Mouse (Mus musculus) cerebellum, postnatal 10 days (tissue): ENCODE results near the gene Slc12a8.
A peak's percentile ranks its signal among the peaks of the same experiment; 100 is the strongest.

Experiments
- DNase-seq, 2 experiments: peaks; one replicate each; pipeline ENCODE4 v3.0.0; 2021; ENCODE audit warnings: mixed read lengths in 2 of 2

The Slc12a8 gene

GRCm38 (mm10) chr16:33545530-33545929 is 28.4 kb downstream of the Slc12a8 start:
- peak in 1 of 2 experiments; percentile 1 for DNase-seq

DNA sequence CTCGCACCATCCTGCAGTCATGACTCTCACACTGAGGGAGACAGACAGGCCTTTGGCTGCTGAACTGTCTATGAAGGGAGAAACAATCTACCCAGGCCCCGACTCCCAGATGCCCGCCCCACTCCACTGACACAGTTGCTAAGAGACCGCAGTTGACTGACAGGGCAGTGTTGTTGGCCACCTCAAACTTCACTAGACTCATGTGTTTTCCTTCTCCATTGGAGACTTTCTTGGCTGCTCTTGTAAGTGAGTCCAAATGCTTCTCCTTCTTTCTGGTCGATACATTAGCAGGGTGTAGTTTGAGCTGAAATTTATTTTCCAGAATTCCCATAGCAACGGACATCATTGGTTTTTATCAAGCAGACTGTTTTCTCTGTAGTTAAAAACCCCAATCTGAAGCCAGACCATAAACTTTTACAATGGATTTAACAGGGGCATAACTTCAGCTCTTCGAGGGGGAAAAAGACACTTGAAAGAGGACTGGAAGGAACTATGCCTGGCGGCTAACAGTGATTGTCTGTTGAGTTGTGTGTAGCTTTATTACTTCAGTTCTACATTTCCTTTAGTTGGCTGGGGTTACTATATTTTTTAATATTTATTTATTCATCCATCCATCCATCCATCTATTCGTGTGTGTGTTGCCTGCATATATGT is 36.7 kb downstream of the Slc12a8 start:
- DNase-seq, result peak; percentile 51 to 64

GRCm38 (mm10) chr16:33558121-33558520 is 41.0 kb downstream of the Slc12a8 start:
- DNase-seq, result peak; percentile 32 to 49

GRCm38 (mm10) chr16:33560281-33560680 is 43.2 kb downstream of the Slc12a8 start:
- DNase-seq, result peak; percentile 91

- DNase-seq, result no peak
These were observed 44.3 kb downstream of the Slc12a8 start for GRCm38 (mm10) chr16:33561308-33562009.

DNA sequence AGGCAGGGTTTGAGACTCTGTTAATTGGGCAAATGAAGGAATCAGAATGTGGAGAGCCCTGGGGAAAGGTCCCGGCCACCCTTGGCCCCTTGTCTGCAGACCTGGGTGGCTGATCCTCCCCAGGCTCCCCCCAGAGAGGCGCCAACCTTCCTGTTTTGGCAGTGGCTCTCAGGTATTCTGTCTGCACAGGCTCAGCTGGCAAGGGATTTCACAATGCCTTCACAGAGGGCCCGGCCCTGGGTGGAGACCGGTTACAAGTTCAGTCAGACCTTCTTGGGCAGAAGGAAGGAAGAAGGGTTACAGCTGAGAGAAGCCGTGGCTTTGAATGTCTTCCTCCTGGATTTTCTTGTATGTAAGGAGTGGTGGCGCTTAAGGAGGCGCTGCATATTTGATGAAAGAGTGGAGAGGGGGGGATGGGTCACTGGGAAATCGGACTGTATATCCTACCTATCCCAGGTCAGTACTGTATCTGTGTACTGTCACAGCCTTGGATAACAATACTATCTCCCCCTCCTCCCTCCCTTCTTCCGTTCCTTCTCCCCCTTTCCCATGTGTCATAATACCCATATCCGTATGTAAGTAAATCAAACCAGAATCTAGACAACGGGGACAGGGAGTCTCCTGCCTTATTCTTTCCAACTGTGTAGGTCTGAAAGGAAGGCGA is 45.9 kb downstream of the Slc12a8 start:
- no peak for DNase-seq

DNA sequence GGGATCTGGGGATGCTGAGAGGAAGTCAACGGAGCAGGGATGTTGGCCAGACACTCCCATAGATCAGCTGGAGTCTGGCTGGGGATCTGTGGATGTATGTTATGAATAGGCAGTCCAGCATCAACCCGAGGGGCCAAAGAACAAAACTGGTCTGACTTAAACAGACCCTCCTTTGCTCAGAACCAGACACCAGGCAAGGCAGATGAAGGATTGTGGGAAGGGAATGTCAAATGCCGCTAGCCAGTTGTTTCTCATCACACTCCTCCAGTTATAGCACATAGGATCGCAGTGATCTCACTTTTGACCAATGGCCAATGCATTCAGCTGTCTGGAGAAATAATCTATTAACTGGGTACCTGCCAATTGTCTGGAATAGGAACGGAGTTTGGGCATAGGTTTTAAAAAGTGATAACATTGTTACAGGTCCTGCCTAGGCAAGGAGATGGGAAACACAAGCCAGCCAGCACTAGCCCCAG is 46.4 kb downstream of the Slc12a8 start:
- DNase-seq, result no peak

DNA sequence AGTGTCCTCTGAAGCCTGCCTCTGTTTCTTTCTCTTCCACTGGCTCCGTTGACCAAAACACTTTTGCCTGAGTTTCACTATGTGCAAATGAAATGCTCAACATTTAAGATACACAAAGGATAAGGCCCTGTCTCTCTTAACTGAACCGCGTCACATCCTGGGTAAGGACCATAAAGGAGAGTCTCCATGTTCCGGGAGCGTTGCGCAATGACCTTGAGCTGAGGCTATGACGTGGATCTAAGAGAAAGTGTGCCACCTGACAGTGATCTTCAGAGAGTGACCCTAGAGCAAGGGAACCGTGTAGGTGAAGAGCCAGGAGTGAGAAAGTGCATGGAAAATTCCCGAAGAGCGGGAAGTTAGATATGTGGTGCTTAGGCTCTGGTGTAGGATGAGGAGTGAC is 49.3 kb downstream of the Slc12a8 start:
- no peak for DNase-seq

- peak in 1 of 2 experiments; percentile 37 for DNase-seq
These were observed 50.6 kb downstream of the Slc12a8 start for GRCm38 (mm10) chr16:33567736-33568135.

GRCm38 (mm10) chr16:33568269-33569016 is 51.3 kb downstream of the Slc12a8 start:
- no peak for DNase-seq

DNA sequence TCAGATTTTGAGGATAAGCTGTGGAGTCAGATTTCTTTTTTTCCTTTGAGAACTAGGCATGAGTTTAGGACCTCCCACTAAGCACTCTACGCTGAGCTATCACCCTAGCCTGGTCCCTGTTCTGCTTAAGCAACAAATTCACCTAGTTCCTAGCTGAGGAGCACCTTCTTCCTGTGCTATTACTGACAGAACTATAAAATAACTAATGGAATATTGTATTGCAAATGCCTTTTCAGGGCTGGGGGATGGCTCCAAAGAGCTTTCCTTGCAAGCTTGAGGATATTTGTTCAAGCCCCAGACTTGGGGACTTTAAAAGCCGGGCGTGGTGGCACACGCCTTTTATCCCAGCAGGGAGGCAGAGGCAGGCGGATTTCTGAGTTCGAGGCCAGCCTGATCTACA is 55.5 kb downstream of the Slc12a8 start:
- no peak for DNase-seq

DNA sequence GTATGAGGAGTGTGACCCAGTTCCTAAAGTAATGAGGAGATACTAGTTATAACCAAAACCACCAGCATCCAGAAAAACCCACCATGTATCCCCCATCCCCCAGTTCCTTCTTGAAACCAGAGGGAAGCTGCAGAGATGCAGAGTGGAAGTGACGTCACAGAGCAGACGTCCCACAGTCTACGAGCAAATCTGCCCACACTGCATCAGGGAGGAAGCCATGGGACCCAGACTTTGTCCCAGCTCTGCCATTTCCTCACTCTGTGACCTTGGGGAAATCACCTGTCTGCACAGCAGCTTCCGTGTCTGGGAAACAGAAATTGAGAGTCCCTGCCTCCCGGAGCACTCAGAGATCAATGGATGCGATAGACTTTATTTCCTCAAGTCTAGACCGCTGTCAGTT is 56.6 kb downstream of the Slc12a8 start:
- DNase-seq, result no peak

- no peak for DNase-seq
These were observed 58.6 kb downstream of the Slc12a8 start for GRCm38 (mm10) chr16:33575728-33576127.

GRCm38 (mm10) chr16:33576271-33577189 is 59.4 kb downstream of the Slc12a8 start:
- DNase-seq, result peak in 1 of 2 experiments; percentile 49

DNA sequence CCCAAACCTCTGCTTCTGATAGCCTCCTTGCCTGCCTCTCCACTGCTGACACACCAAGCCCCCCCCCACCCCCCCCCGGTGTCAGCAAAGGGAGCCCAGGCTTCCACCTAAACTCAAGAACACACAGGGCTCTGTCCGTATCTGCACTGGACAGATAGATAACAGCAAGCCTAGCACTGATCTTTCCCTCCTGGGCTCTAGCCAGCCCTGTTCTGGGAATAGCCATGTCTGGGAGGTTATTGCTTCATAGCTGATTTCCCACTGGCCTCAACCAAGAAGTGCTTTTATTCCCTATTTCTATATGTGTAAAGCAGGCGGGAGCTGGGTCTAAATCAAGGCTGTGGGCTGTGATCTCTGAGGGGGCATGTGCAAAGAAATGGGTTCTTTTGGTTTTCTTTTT is 61.3 kb downstream of the Slc12a8 start:
- DNase-seq, result no peak

DNA sequence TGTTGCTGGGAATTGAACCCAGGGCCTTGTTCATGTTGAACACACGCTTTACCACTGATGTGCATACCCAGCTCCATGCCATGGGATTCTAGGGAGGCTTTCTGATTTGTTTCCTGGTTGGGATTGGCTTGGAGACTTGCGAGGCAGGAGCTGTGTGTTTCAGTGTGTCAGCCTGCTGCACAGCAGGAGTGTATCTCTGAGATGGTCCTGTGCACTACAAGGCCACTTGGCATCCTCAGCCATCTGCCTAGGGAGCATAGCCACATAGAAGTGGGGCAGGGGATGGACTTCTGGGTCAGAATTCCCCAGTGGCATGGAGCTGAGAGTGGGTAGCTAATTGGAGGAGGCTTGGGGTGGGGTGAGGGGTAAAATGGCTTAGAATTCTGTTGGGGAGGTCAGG is 63.2 kb downstream of the Slc12a8 start:
- DNase-seq, result peak in 1 of 2 experiments; percentile 40

DNA sequence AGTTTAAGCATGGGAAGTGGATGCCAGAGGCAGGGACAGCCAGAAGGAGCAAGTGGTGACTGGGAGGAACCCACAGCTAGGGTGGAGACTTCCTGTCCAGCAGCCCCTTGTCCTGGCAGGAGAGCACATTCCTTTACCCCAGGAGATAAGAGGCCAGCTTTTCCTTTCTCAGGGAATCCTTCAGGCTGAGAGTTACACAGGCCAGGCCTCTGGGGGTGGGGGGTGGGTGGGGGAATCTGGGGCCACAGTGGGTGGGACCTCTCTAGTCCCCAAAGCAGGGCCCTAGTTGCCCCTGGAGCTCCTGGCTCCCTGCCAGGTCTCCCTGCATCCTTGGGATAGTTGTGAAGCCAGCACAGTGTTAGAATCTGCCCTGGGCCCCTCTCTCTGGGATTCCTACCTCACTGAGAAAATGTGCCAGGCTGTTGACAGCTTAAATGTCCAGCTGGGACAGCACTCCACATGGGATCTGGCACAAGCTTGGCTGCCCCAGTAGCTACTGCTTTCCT is 63.7 kb downstream of the Slc12a8 start:
- peak; percentile 51 to 55 for DNase-seq

DNA sequence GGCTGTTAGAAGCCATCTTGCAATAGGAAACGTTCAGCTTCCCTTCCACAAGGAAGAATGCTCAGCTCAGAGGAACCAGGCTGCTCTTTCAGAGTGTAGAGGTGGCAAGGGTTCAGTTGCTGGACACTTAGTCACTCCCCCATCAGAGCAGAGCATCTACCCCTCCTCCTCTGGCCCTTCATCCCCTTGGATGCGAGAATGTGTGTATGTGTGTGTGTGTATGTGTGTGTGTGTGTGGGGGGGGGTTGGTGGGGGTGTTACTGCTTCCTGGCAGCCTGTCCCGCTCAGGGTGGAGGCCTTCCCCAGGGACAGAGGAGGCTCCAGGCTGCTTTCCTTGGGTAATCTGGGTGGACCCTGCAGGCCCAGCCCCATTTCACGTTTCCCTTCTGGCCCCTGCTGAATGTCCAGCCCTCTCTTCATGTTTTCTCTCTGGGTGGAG is 64.6 kb downstream of the Slc12a8 start:
- DNase-seq, result no peak

GRCm38 (mm10) chr16:33582495-33582894 is 65.4 kb downstream of the Slc12a8 start:
- no peak for DNase-seq

GRCm38 (mm10) chr16:33583333-33583732 is 66.2 kb downstream of the Slc12a8 start:
- DNase-seq, result no peak

DNA sequence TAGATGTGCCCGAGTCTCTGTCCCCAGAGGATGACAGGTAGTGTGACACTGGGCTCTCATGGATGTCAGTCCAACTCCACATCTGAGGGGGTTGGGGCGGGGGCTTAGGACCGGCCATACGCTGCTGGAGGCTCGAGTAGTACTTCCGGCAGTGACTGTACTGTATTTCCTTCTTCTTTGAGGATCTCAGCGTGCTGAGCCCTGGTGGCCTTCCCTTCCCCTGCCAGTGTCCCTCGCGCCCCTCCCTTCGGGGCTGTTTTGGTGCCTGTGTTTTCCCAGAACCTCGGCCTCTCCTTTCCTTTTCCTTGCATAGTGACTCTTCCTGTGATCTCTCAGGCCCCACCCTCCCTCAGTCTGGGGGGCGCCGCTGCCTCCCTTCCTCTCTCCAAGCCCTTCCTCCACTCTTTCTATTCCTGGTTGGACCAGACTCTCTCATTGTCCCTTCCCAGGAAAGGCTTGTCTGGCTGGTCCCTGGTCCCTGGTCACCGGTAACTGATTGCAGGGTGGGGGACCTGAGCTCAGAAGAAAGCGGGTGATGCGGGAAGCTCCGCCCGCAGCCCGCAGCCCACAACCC is 66.8 kb downstream of the Slc12a8 start:
- no peak for DNase-seq
